Mouse (Mus musculus) megakaryocyte, embryonic 14.5 days (primary cell): Measurements from ENCODE around the gene Krt42. TPM values are rescaled to one million over a fixed set of nuclear protein-coding genes. Genes with fewer than 3 reads are reported as not detected.

Source experiments
- H3K27me3 ChIP-seq: replicated peaks from 2 replicates; pipeline ENCODE3; 2012; ENCODE audit warnings: inconsistent platforms
- H3K36me3 ChIP-seq: replicated peaks from 2 replicates; pipeline ENCODE3; 2012; ENCODE audit warnings: low read length, inconsistent platforms, mixed read lengths
- H3K4me1 ChIP-seq: 2 replicates; pipeline ENCODE4 v1.6.1; 2012; ENCODE audit warnings: inconsistent platforms
- H3K4me3 ChIP-seq: replicated peaks from 2 replicates; pipeline ENCODE3; 2012; ENCODE audit warnings: moderate library complexity, mild to moderate bottlenecking, inconsistent platforms
- H3K9me3 ChIP-seq: 2 replicates; pipeline ENCODE4 v1.6.1; 2012; ENCODE audit warnings: inconsistent platforms
- FLI1 ChIP-seq: IDR thresholded peaks from 2 replicates; pipeline ENCODE4 v1.6.1; 2012; ENCODE audit warnings: low read length, inconsistent platforms, mixed read lengths
- GATA1 ChIP-seq: IDR thresholded peaks from 3 replicates; pipeline ENCODE4 v1.6.1; 2012; ENCODE audit warnings: mixed read lengths, low read length, inconsistent platforms, borderline replicate concordance
- polyA plus RNA-seq: library from polyadenylated mRNA; stranded (reverse); fragments of >175 nt; gene quantifications from 2 replicates; pipeline ENCODE4 v1.2.3, GENCODE M21; 2012; ENCODE audit warnings: low replicate concordance; ENCODE audit not compliant: insufficient read depth

The Krt42 gene
- polyA plus RNA-seq, 1 experiment: not detected

DNA sequence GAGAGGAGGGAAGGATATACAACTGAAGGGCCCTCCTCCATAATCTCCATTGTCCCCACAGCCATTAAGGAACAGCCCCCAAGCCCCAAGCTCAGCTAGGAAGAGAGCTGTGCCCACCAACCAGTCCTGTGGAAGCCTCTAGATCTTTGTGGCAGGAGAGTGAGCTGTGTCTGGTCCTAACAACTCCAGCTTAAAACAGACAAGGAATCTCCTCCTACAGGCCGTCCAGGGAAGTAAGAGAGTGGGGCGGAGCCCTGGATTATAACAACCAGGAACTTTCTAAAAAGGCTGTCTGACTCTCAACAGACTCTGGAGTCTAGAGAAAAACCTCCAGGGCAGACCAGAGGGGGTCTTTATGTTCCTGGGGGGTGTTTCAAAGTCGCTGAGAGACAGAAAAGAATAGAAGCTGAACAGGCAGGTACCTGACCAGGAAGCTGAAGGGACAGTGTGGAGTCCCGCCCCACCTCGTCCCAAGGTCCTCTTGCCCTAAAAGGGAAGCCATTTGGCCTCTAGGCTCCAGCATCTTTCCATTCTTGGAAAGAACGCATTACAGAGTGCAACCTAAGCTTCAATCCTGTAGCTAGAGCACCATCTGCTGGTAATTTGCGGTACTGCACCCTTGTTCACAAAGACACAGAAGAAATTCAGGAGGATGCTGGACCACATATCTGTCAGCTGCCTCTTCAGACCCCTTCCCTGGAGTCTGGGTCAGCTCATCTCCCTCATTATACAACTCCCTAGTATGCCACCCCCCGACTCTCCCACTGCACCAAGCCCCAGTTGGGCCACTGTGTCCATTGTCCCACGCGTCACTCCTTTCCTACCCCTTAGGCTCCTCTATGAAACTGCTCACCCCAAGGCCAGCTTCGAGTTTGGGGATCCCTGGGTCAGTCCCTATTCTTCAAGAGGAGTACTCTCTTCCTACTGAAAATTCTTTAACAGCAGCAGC lies 12.2 kb upstream of the Krt42 start:
- H3K4me3 ChIP-seq: no peak overlapping the region
- H3K36me3 ChIP-seq: no peaks in the 10 kb centered on the region
- TF ChIP-seq GATA1: no peak
- TF ChIP-seq FLI1: no peak
- H3K27me3 ChIP-seq: peaks cover 52% of the 10 kb centered on the region
- H3K9me3 ChIP-seq: no peaks in the 10 kb centered on the region
- H3K4me1 ChIP-seq: peaks cover 9% of the 10 kb centered on the region; the same call in 1 of the 2 replicates

- H3K9me3 ChIP-seq: no peaks in the 10 kb centered on the region
- no peak for TF ChIP-seq GATA1
- TF ChIP-seq FLI1: no peak
- H3K27me3 ChIP-seq: peaks cover 42% of the 10 kb centered on the region
- peaks cover 9% of the 10 kb centered on the region; the same call in 1 of the 2 replicates for H3K4me1 ChIP-seq
- H3K36me3 ChIP-seq: no peaks in the 10 kb centered on the region
- H3K4me3 ChIP-seq: no peak overlapping the region
Observed at GRCm38 (mm10) chr11:100278759-100279158, 9.1 kb upstream of the Krt42 start.

DNA sequence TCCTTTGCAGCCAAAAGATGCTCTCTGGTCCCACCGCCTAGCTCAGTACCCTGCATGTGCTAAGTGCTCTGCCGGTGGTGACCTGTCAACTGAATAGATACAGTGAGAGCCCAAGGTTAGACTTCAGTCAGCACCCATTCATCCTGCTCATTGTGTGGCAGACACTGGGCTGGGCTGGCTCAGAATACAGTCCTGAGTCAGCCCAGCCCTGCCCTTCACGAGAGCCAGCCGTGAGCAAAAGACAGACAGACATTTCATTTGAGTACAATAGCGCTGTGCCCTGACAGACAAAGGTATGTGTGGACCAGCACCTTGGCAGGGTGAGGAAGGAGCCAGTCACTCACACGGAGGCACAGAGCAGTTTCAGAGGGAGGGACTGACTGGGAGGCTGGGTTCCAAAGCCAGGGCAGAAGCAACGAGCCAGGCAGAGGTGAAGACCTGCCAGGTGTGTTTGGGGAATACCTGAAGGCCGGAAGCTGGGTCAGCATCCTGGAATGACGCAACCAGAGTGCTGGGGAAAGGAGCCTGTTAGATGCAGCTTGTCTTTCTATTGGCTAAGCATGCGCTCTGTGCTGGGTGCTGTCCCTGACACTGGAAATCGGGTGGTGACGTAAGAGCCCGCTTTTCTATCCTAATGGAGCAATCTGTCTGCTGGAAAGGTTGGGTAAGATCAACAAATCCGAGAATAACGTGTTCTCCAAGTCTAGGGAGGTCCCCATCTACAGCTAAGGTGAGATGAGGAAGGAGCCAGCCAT lies 8.2 kb upstream of the Krt42 start:
- no peaks in the 10 kb centered on the region for H3K9me3 ChIP-seq
- peaks cover 9% of the 10 kb centered on the region; the same call in 1 of the 2 replicates for H3K4me1 ChIP-seq
- no peaks in the 10 kb centered on the region for H3K36me3 ChIP-seq
- TF ChIP-seq FLI1 (no peak), GATA1 (no peak)
- H3K27me3 ChIP-seq: peaks cover 43% of the 10 kb centered on the region
- H3K4me3 ChIP-seq: no peak overlapping the region

DNA sequence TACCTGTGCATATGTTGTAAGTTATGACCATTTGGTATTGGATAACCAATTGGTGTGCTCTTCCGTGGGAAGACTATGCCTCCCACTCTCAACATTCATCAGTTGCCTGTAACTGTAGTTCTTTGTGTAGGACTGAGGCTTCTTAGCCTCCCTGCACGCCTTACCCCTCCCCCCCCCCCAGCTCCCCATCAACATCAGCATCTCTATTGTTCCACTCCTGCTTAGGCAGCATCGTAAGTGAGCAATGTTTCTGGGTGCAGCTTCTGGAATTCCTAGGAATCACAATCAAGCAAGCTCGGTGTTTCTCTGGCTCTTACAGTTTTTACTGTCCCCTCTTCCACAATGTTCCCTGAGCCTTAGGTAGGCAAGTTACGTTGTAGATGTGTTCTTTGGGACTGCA lies 5.8 kb upstream of the Krt42 start:
- H3K27me3 ChIP-seq: peaks cover 54% of the 10 kb centered on the region
- no peak overlapping the region for H3K4me3 ChIP-seq
- H3K4me1 ChIP-seq: no peaks in the 10 kb centered on the region
- no peaks in the 10 kb centered on the region for H3K9me3 ChIP-seq
- TF ChIP-seq FLI1 (no peak), GATA1 (no peak)
- no peaks in the 10 kb centered on the region for H3K36me3 ChIP-seq

GRCm38 (mm10) chr11:100274719-100275118 lies 5.0 kb upstream of the Krt42 start:
- Histone ChIP-seq H3K4me3 (no peak overlapping the region), H3K9me3 (no peaks in the 10 kb centered on the region), H3K4me1 (no peaks in the 10 kb centered on the region), H3K36me3 (no peaks in the 10 kb centered on the region), H3K27me3 (peaks cover 54% of the 10 kb centered on the region)
- TF ChIP-seq GATA1 (no peak), FLI1 (no peak)

DNA sequence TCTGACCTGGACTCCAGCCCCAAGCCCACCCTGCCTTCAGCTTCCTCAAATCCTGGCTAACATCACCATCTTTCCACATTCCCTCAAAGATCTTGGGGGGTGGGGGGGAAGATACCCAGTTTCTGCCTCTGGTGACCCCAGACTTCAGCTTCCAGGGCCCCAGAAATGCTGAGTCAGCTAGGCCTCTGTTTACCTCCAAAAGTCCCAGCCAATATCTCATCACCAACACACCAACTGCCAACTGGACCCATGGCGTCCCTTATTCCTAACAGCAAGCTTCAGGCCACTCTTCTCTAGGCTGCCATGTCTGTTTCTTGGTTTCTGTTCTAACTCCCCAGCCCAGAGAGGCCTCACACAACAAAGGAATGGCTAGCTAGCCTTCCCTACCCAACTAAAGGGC lies 2.2 kb upstream of the Krt42 start:
- Histone ChIP-seq H3K27me3 (peaks cover 49% of the 10 kb centered on the region), H3K4me3 (no peak overlapping the region), H3K36me3 (no peaks in the 10 kb centered on the region), H3K9me3 (no peaks in the 10 kb centered on the region), H3K4me1 (no peaks in the 10 kb centered on the region)
- TF ChIP-seq GATA1 (no peak), FLI1 (no peak)

GRCm38 (mm10) chr11:100262058-100262980 lies 7.4 kb downstream of the Krt42 start:
- no peaks in the 10 kb centered on the region for H3K4me1 ChIP-seq
- H3K4me3 ChIP-seq: no peak overlapping the region
- no peaks in the 10 kb centered on the region for H3K9me3 ChIP-seq
- H3K36me3 ChIP-seq: no peaks in the 10 kb centered on the region
- peaks cover 58% of the 10 kb centered on the region for H3K27me3 ChIP-seq
- TF ChIP-seq GATA1 (no peak), FLI1 (no peak)

DNA sequence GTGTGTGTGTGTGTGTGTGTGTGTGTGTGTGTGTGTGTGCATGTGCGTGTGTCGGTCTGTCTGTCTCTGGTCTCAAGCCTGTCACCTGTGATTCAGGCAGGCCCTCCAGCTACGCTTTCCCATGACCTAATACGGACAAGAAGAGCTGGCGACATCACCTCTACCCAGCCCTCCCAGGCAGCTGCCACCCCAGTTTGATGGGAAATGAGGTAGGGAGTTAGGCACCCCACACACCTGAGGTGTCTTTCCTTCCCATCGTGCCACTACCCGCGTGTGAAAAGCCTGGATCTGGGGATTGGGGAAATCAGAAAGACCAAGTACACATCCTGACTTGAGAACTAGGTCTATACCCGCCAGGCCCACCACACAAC lies 8.5 kb downstream of the Krt42 start:
- no peak for TF ChIP-seq FLI1
- no peak for TF ChIP-seq GATA1
- H3K4me1 ChIP-seq: no peaks in the 10 kb centered on the region
- H3K36me3 ChIP-seq: no peaks in the 10 kb centered on the region
- H3K27me3 ChIP-seq: peaks cover 57% of the 10 kb centered on the region
- H3K9me3 ChIP-seq: no peaks in the 10 kb centered on the region
- H3K4me3 ChIP-seq: no peak overlapping the region

DNA sequence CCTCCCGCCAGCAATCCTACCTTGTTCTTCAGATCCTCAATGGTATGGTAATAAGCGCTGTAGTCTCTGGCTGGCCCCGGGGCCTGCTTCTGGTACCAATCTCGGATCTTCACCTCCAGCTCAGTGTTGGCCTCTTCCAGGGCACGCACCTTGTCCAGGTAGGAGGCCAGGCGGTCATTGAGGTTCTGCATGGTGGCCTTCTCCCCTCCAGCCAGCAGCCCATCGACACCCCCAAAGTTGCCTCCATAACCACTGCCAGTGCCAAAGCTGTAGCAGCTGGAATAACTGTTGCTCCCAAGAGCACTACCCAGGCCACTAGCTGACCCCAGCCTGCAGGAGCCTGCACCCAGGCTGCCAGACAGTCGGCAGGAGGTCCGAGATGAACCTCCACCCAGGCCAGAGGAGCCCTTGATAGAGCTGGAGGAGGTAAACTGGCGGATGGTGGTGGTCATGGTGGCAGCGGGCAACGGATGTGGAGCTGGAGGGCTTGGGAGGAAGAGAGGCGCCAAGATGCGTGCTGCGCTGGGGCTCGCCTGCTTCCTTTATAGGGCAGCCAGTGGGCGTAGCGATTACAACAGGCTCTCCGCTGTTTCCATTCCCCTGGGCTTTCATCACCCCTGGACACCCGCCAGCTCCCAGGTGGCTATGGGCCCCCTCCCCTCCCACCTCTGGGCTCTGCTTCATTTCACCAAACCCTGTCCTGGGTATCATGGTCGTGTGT lies 9.0 kb downstream of the Krt42 start, which contains the start of gene Krt17:
Gene Krt17, minus strand, starts transcription at position 516 of the 721 bp plus-strand sequence.
- Histone ChIP-seq H3K4me1 (no peaks in the 10 kb centered on the region), H3K9me3 (no peaks in the 10 kb centered on the region), H3K27me3 (peaks cover 55% of the 10 kb centered on the region), H3K4me3 (no peak within 1 kb of the TSS), H3K36me3 (no peaks in the 10 kb centered on the region)
- TF ChIP-seq FLI1 (no peak), GATA1 (no peak)
